Mouse (Mus musculus): ENCODE results near the gene Rab23. TPM values are rescaled to one million over a fixed set of nuclear protein-coding genes. Genes with fewer than 3 reads are reported as not detected.
A peak's percentile ranks its signal among the peaks of the same experiment; 100 is the strongest.
"Not testable (repeated sequence)": the region's sequence is repeated elsewhere in the genome, so short reads cannot be mapped to it uniquely, and the experiment has no call there.

The Rab23 gene
- polyA plus RNA-seq, 2 experiments: 2.5 to 2.9 TPM

DNA sequence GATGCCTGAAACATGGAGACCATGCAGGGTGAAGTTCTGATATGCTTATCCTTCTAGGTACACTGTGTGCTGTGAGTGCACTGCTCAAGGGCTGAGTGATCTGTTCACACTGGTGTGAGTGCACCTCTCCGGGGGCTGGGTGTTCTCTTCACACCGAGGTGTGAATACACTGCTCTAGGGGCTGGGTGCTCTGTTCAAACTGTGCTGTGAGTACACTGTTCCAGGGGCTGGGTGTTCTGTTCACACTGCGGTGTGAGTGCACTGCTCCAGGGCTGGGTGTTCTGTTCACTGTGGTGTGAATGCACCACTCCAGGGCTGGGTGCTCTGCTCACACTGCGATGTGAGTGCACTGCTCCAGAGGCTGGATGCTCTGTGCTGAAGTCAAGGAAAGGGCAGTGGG, 26.2 kb downstream of the Rab23 start:
- DNase-seq (ENCODE audit: low read depth in 3 of 3, low spot score in 3 of 3) (no peak), ATAC-seq (ENCODE audit: insufficient read depth) (no peak)
- no peak for TF ChIP-seq EP300 (IDR thresholded peaks at IDR 0.05; ENCODE audit: low read depth)
- no peak for TF ChIP-seq CTCF (IDR thresholded peaks at IDR 0.05; ENCODE audit: low read depth)
- no peak overlapping the region for H3K27ac ChIP-seq
- no peak overlapping the region for H3K9ac ChIP-seq (replicated peaks)
- no peaks in the 10 kb centered on the region for H3K9me3 ChIP-seq (ENCODE audit: control insufficient read depth, low read length)
- no peaks in the 10 kb centered on the region for H3K27me3 ChIP-seq (ENCODE audit: control insufficient read depth, insufficient read depth, low read length)
- H3K4me1 ChIP-seq (replicated peaks; ENCODE audit: control insufficient read depth in 2 of 2, insufficient read depth in 2 of 2, low read length in 1 of 2): no peaks in the 10 kb centered on the region
- no peak overlapping the region for H3K4me2 ChIP-seq (ENCODE audit: low read depth)
- no peak overlapping the region for H3K4me3 ChIP-seq (ENCODE audit: insufficient read depth in 1 of 2, low read depth in 2 of 2, low read length in 2 of 2)
- H3K36me3 ChIP-seq (replicated peaks; ENCODE audit: control insufficient read depth, insufficient read depth, low read depth): peaks cover 13% of the 10 kb centered on the region
- WGBS (ENCODE audit: insufficient replicate concordance): 88% methylated on average over 4 of the region's 4 CpGs

DNA sequence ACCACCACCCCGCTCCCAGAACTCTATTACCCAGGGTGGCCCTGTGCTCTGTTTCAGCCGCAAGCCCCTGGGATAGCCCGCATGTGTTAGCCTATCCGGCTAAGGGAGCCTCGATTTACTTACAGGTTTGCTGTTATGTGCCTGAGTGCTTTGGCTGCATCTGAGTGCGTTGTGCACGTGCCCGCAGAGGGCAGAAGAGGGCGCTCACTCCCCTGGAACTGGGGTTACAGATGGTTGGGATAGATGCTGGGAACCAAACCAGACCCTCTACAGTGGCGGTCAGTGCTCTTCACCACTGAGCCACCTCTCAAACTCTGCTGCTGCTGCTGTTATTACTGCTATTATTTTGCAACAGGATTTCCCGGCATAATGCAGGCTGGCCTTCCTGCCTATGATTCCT, 29.4 kb downstream of the Rab23 start:
- Histone ChIP-seq H3K27me3 (ENCODE audit: control insufficient read depth, insufficient read depth, low read length) (no peaks in the 10 kb centered on the region), H3K27ac (no peak overlapping the region), H3K4me2 (ENCODE audit: low read depth) (no peak overlapping the region), H3K9me3 (ENCODE audit: control insufficient read depth, low read length) (no peaks in the 10 kb centered on the region), H3K4me1 (replicated peaks; ENCODE audit: control insufficient read depth in 2 of 2, insufficient read depth in 2 of 2, low read length in 1 of 2) (peaks cover 3 to 4% of the 10 kb centered on the region in 2 experiments), H3K9ac (replicated peaks) (no peak overlapping the region), H3K36me3 (replicated peaks; ENCODE audit: control insufficient read depth, insufficient read depth, low read depth) (peaks cover 16% of the 10 kb centered on the region), H3K4me3 (ENCODE audit: insufficient read depth in 1 of 2, low read depth in 2 of 2, low read length in 2 of 2) (no peak overlapping the region)
- TF ChIP-seq CTCF (IDR thresholded peaks at IDR 0.05; ENCODE audit: low read depth) (peak; percentile 31; the same call in 1 of the 2 replicates), EP300 (IDR thresholded peaks at IDR 0.05; ENCODE audit: low read depth) (no peak)
- no peak for ATAC-seq (ENCODE audit: insufficient read depth)
- 87% methylated on average over 11 of the region's 11 CpGs for WGBS (ENCODE audit: insufficient replicate concordance)
- DNase-seq (ENCODE audit: low read depth in 3 of 3, low spot score in 3 of 3): no peak

DNA sequence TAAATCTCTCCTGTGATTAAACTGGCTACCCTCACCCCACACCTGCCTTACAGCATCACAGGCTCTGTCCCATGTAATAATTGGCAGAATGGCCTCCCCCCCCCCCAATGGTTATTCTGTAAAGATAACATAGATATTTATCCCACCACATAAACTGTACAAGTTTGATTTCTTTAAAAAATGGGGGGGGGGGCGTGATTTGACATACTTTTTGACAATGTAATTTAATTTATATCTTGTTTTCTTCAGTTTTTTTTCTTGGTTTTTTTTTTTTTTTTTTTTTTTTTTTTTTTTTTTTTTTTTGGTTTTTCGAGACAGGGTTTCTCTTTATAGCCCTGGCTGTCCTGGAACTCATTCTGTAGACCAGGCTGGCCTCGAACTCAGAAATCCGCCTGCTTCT, 30.0 kb downstream of the Rab23 start:
- DNase-seq (ENCODE audit: low read depth in 3 of 3, low spot score in 3 of 3); H3K9me3 ChIP-seq (ENCODE audit: control insufficient read depth, low read length); H3K9ac ChIP-seq (replicated peaks); ATAC-seq (ENCODE audit: insufficient read depth); H3K4me2 ChIP-seq (ENCODE audit: low read depth); H3K4me3 ChIP-seq (ENCODE audit: insufficient read depth in 1 of 2, low read depth in 2 of 2, low read length in 2 of 2); H3K27me3 ChIP-seq (ENCODE audit: control insufficient read depth, insufficient read depth, low read length); H3K27ac ChIP-seq: not testable (repeated sequence)
- WGBS (ENCODE audit: insufficient replicate concordance): 80% methylated on average over 4 of the region's 4 CpGs
- H3K4me1 ChIP-seq (replicated peaks; ENCODE audit: control insufficient read depth in 2 of 2, insufficient read depth in 2 of 2, low read length in 1 of 2): peaks cover 9 to 10% of the 10 kb centered on the region in 2 experiments
- H3K36me3 ChIP-seq (replicated peaks; ENCODE audit: control insufficient read depth, insufficient read depth, low read depth): peaks cover 16% of the 10 kb centered on the region

DNA sequence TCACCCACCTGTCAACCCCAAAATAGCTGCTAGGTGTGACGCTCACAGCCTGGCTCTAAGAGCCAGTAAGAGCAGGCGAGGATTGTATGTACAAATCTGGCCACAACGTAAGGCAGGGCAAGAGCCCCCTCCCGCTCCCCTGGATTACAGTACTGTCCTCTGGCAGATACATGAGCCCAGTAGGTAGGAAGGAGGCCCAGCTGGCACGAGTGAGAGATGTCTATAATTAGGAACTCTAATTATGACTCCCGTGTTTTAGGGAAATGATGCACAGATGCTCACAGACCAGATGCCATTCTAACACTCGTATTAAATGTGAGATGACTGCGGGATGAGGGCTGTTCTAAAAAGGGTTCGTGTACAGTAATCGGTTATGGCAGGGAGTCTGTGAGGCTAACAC, 31.6 kb downstream of the Rab23 start:
- no peaks in the 10 kb centered on the region for H3K9me3 ChIP-seq (ENCODE audit: control insufficient read depth, low read length)
- peaks cover 20 to 22% of the 10 kb centered on the region in 2 experiments for H3K4me1 ChIP-seq (replicated peaks; ENCODE audit: control insufficient read depth in 2 of 2, insufficient read depth in 2 of 2, low read length in 1 of 2)
- H3K9ac ChIP-seq (replicated peaks): no peak overlapping the region
- H3K27me3 ChIP-seq (ENCODE audit: control insufficient read depth, insufficient read depth, low read length): no peaks in the 10 kb centered on the region
- H3K4me3 ChIP-seq (ENCODE audit: insufficient read depth in 1 of 2, low read depth in 2 of 2, low read length in 2 of 2): no peak overlapping the region
- no peak for DNase-seq (ENCODE audit: low read depth in 3 of 3, low spot score in 3 of 3)
- 82% methylated on average over 10 of the region's 10 CpGs for WGBS (ENCODE audit: insufficient replicate concordance)
- H3K36me3 ChIP-seq (replicated peaks; ENCODE audit: control insufficient read depth, insufficient read depth, low read depth): peaks cover 12% of the 10 kb centered on the region
- TF ChIP-seq CTCF (IDR thresholded peaks at IDR 0.05; ENCODE audit: low read depth): no peak
- TF ChIP-seq EP300 (IDR thresholded peaks at IDR 0.05; ENCODE audit: low read depth): no peak
- no peak overlapping the region for H3K4me2 ChIP-seq (ENCODE audit: low read depth)
- no peak overlapping the region for H3K27ac ChIP-seq
- ATAC-seq (ENCODE audit: insufficient read depth): no peak

DNA sequence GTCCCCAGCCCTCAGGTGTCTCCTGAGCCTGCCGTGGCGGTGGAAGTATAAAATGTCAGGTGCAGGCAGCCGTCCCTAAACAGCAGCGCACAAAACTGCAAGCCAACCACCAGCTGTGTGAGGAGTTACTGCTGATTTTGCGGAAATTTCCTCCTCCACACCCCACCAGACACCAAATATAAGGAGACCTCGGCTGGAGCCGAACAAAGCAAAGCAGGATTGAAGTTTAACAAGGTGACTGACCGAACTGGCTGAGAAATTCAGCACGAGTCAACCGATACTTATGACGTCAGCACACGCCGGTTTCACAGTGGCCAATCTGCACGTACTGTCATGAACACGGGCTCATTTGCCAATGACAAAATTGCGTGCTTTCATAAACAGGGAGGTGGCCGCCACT, 34.4 kb downstream of the Rab23 start:
- peaks cover 3% of the 10 kb centered on the region; the same call in 1 of the 2 replicates for H3K36me3 ChIP-seq (replicated peaks; ENCODE audit: control insufficient read depth, insufficient read depth, low read depth)
- peaks cover 34 to 38% of the 10 kb centered on the region in 2 experiments for H3K4me1 ChIP-seq (replicated peaks; ENCODE audit: control insufficient read depth in 2 of 2, insufficient read depth in 2 of 2, low read length in 1 of 2)
- H3K4me2 ChIP-seq (ENCODE audit: low read depth): no peak overlapping the region
- no peak overlapping the region for H3K9ac ChIP-seq (replicated peaks)
- 90% methylated on average over 17 of the region's 17 CpGs for whole genome bisulfite sequencing (ENCODE audit: insufficient replicate concordance)
- H3K4me3 ChIP-seq (ENCODE audit: insufficient read depth in 1 of 2, low read depth in 2 of 2, low read length in 2 of 2): no peak overlapping the region
- DNase-seq (ENCODE audit: low read depth in 3 of 3, low spot score in 3 of 3) (no peak), ATAC-seq (ENCODE audit: insufficient read depth) (no peak)
- H3K27me3 ChIP-seq (ENCODE audit: control insufficient read depth, insufficient read depth, low read length): no peaks in the 10 kb centered on the region
- no peaks in the 10 kb centered on the region for H3K9me3 ChIP-seq (ENCODE audit: control insufficient read depth, low read length)
- TF ChIP-seq EP300 (IDR thresholded peaks at IDR 0.05; ENCODE audit: low read depth): no peak
- no peak for TF ChIP-seq CTCF (IDR thresholded peaks at IDR 0.05; ENCODE audit: low read depth)
- H3K27ac ChIP-seq: no peak overlapping the region; the same call in 1 of the 2 replicates

All from liver, embryonic 14.5 days (tissue).